Mouse (Mus musculus): ENCODE results near the gene Tnrc18. TPM values are rescaled to one million over a fixed set of nuclear protein-coding genes. Genes with fewer than 3 reads are reported as not detected.

The Tnrc18 gene
- total and polyA plus RNA-seq, 2 experiments: 4.0 to 17.8 TPM

DNA sequence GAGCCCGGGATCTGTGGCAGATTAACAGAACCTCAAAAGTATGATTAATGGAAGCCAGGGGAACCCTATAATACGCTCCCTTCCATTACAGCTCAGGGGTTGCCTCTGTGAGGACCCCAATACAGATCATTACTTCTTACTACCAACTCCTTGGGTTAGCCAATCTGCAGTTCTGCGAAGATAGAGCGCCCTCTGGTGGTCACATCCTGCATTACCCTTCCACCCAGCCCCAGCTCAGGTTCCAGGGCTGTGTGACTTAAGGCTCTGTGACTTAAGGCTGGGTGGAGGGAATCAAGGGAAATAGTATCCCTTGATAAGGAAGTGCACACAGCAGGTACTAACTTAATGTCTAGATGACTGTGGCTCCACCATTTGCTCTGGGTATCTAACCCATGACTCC lies 99.4 kb downstream of the Tnrc18 start:
- 18% methylated on average over 4 of the region's 4 CpGs for WGBS
- Histone ChIP-seq H3K27ac (replicated peaks; ENCODE audit: insufficient read depth, low read depth, low read length) (no peak overlapping the region), H3K27me3 (ENCODE audit: control insufficient read depth, insufficient read depth, low read length) (no peaks in the 10 kb centered on the region), H3K9ac (ENCODE audit: low read depth, low read length) (no peak overlapping the region), H3K79me2 (ENCODE audit: control insufficient read depth, insufficient read depth, low read length) (no peaks in the 10 kb centered on the region), H3K36me3 (ENCODE audit: control insufficient read depth, insufficient read depth, low read length) (no peaks in the 10 kb centered on the region), H3K4me1 (ENCODE audit: control insufficient read depth, insufficient read depth, low read length) (no peaks in the 10 kb centered on the region), H3K4me3 (ENCODE audit: insufficient read depth, low read depth, low read length) (no peak overlapping the region)
- TF ChIP-seq CTCF (IDR thresholded peaks at IDR 0.05; ENCODE audit: low read depth, low read length) (peak; percentile 92), POLR2A (IDR thresholded peaks at IDR 0.05; ENCODE audit: extremely low read depth, insufficient read depth, low read length) (no peak)
- DNase-seq (ENCODE audit: extremely low read depth, low read depth, low spot score): peak; percentile 40

DNA sequence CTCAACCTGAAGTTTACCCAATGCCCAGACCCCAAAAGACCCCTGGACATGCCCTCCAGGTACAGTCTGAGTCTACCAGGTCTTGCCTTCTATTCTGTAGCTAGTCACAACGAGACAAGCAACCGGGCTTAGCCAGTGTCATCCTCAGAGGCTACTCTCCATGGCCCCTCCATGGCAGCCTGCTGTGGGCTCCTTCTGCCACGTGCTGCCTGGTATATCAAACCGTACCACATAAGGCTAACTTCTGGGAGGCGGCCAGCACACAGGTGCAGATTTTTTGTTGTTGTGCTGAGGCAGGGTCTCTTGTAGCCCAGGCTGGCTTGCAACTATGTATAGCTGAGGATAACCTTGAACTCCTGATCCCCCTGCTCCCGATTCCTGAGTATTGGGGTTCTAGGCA lies 101.4 kb downstream of the Tnrc18 start:
- Histone ChIP-seq H3K4me1 (ENCODE audit: control insufficient read depth, insufficient read depth, low read length) (no peaks in the 10 kb centered on the region), H3K36me3 (ENCODE audit: control insufficient read depth, insufficient read depth, low read length) (no peaks in the 10 kb centered on the region), H3K4me3 (ENCODE audit: insufficient read depth, low read depth, low read length) (no peak overlapping the region), H3K27me3 (ENCODE audit: control insufficient read depth, insufficient read depth, low read length) (no peaks in the 10 kb centered on the region), H3K79me2 (ENCODE audit: control insufficient read depth, insufficient read depth, low read length) (no peaks in the 10 kb centered on the region), H3K9ac (ENCODE audit: low read depth, low read length) (no peak overlapping the region), H3K27ac (replicated peaks; ENCODE audit: insufficient read depth, low read depth, low read length) (no peak overlapping the region)
- 68% methylated on average over 6 of the region's 6 CpGs for WGBS
- TF ChIP-seq CTCF (IDR thresholded peaks at IDR 0.05; ENCODE audit: low read depth, low read length) (no peak), POLR2A (IDR thresholded peaks at IDR 0.05; ENCODE audit: extremely low read depth, insufficient read depth, low read length) (no peak)
- DNase-seq (ENCODE audit: extremely low read depth, low read depth, low spot score): no peak

DNA sequence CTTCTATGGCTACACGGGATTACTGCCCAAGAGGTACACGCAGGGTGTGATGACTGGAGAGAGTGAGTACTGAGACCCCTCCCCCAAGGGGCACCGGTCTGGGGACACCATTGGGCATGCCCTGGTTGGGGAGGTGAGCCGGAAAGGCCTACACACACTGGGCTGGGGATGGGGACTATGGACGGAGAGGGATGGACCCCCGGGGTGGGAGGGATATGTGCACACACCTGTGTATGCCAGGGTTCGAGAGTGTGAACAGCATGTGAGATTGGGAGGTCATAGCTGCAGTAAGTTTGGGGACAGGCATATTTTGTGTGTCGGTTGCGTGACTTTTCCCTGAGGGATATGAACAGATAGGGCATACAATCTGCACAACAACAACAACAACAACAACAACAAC lies 102.4 kb downstream of the Tnrc18 start:
- H3K27me3 ChIP-seq (ENCODE audit: control insufficient read depth, insufficient read depth, low read length): no peaks in the 10 kb centered on the region
- no peak overlapping the region for H3K9ac ChIP-seq (ENCODE audit: low read depth, low read length)
- no peaks in the 10 kb centered on the region for H3K36me3 ChIP-seq (ENCODE audit: control insufficient read depth, insufficient read depth, low read length)
- H3K4me1 ChIP-seq (ENCODE audit: control insufficient read depth, insufficient read depth, low read length): no peaks in the 10 kb centered on the region
- WGBS: 90% methylated on average over 9 of the region's 9 CpGs
- H3K79me2 ChIP-seq (ENCODE audit: control insufficient read depth, insufficient read depth, low read length): no peaks in the 10 kb centered on the region
- no peak for DNase-seq (ENCODE audit: extremely low read depth, low read depth, low spot score)
- TF ChIP-seq CTCF (IDR thresholded peaks at IDR 0.05; ENCODE audit: low read depth, low read length): no peak
- no peak for TF ChIP-seq POLR2A (IDR thresholded peaks at IDR 0.05; ENCODE audit: extremely low read depth, insufficient read depth, low read length)
- no peak overlapping the region for H3K4me3 ChIP-seq (ENCODE audit: insufficient read depth, low read depth, low read length)
- no peak overlapping the region for H3K27ac ChIP-seq (replicated peaks; ENCODE audit: insufficient read depth, low read depth, low read length)

DNA sequence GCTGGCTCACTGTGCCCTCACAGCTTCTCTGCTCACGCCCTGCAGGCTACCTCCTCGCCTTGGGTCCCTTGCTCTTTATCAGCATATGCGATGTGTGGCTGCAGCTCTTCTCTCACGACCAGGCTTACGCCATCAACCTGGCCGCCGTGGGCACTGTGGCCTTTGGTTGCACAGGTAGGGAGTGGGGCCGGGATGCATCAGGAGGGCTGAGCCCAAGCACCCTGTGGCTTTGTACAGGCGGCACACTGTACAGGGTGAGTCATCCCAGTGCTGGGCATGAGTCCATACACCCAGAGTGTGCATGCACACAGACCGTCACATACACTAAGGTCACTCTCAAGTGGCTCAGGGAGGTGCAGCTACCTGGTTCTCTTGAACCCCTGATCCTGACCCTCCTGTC lies 103.5 kb downstream of the Tnrc18 start:
- Histone ChIP-seq H3K4me3 (ENCODE audit: insufficient read depth, low read depth, low read length) (no peak overlapping the region), H3K36me3 (ENCODE audit: control insufficient read depth, insufficient read depth, low read length) (no peaks in the 10 kb centered on the region), H3K27me3 (ENCODE audit: control insufficient read depth, insufficient read depth, low read length) (no peaks in the 10 kb centered on the region), H3K4me1 (ENCODE audit: control insufficient read depth, insufficient read depth, low read length) (no peaks in the 10 kb centered on the region), H3K9ac (ENCODE audit: low read depth, low read length) (no peak overlapping the region), H3K79me2 (ENCODE audit: control insufficient read depth, insufficient read depth, low read length) (no peaks in the 10 kb centered on the region), H3K27ac (replicated peaks; ENCODE audit: insufficient read depth, low read depth, low read length) (no peak overlapping the region)
- DNase-seq (ENCODE audit: extremely low read depth, low read depth, low spot score): no peak
- 81% methylated on average over 10 of the region's 10 CpGs for WGBS
- TF ChIP-seq POLR2A (IDR thresholded peaks at IDR 0.05; ENCODE audit: extremely low read depth, insufficient read depth, low read length) (no peak), CTCF (IDR thresholded peaks at IDR 0.05; ENCODE audit: low read depth, low read length) (no peak)

DNA sequence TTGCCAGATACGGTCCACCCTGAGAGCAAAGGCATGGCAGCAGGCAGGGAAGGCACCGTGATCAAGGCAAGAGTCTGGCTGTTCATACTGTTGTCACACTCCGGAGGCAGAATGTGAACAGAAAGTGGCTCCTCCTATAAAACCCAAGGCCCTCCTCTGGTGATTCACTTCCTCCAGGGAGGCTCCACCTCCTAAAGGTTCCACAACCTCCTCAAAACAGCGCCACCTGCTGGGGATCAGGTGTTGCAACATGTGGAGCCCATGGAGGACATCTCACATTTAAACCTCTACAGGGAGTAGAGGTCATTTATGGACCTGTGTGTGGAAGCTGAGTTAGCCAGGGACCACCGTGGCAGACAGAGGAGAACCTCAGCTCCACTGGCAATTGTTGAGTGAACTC lies 105.1 kb downstream of the Tnrc18 start:
- H3K27me3 ChIP-seq (ENCODE audit: control insufficient read depth, insufficient read depth, low read length): no peaks in the 10 kb centered on the region
- H3K4me1 ChIP-seq (ENCODE audit: control insufficient read depth, insufficient read depth, low read length): no peaks in the 10 kb centered on the region
- DNase-seq (ENCODE audit: extremely low read depth, low read depth, low spot score): no peak
- 88% methylated on average over 5 of the region's 5 CpGs for WGBS
- H3K27ac ChIP-seq (replicated peaks; ENCODE audit: insufficient read depth, low read depth, low read length): no peak overlapping the region
- no peak overlapping the region for H3K9ac ChIP-seq (ENCODE audit: low read depth, low read length)
- H3K36me3 ChIP-seq (ENCODE audit: control insufficient read depth, insufficient read depth, low read length): no peaks in the 10 kb centered on the region
- TF ChIP-seq CTCF (IDR thresholded peaks at IDR 0.05; ENCODE audit: low read depth, low read length): no peak
- TF ChIP-seq POLR2A (IDR thresholded peaks at IDR 0.05; ENCODE audit: extremely low read depth, insufficient read depth, low read length): no peak
- H3K79me2 ChIP-seq (ENCODE audit: control insufficient read depth, insufficient read depth, low read length): no peaks in the 10 kb centered on the region
- no peak overlapping the region for H3K4me3 ChIP-seq (ENCODE audit: insufficient read depth, low read depth, low read length)

DNA sequence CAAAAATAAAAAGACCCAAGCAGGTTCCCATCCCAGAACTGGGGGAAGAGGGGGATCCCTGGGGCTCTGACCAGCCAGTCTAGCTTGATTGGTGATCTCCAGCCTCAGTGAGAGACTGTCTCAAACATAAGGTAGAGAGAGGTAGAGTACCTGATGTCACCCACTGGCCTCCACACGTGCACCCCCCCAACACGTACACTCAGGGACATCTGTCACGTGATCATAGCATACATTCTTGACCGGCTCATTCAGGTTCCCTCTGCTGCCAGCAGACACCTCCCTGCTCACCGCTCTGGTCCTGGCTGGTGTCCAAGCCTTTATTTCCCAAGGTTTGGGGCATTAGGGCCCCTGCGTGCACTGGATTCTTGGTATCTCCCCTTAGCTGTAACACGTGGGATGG lies 108.0 kb downstream of the Tnrc18 start:
- Histone ChIP-seq H3K36me3 (ENCODE audit: control insufficient read depth, insufficient read depth, low read length) (no peaks in the 10 kb centered on the region), H3K9ac (ENCODE audit: low read depth, low read length) (no peak overlapping the region), H3K27ac (replicated peaks; ENCODE audit: insufficient read depth, low read depth, low read length) (no peak overlapping the region), H3K27me3 (ENCODE audit: control insufficient read depth, insufficient read depth, low read length) (no peaks in the 10 kb centered on the region), H3K4me1 (ENCODE audit: control insufficient read depth, insufficient read depth, low read length) (no peaks in the 10 kb centered on the region), H3K79me2 (ENCODE audit: control insufficient read depth, insufficient read depth, low read length) (no peaks in the 10 kb centered on the region), H3K4me3 (ENCODE audit: insufficient read depth, low read depth, low read length) (no peak overlapping the region)
- no peak for DNase-seq (ENCODE audit: extremely low read depth, low read depth, low spot score)
- TF ChIP-seq CTCF (IDR thresholded peaks at IDR 0.05; ENCODE audit: low read depth, low read length) (no peak), POLR2A (IDR thresholded peaks at IDR 0.05; ENCODE audit: extremely low read depth, insufficient read depth, low read length) (no peak)
- 72% methylated on average over 7 of the region's 7 CpGs for WGBS
